ENCODE assay signal across 14 mouse cellular contexts in genomic region chr4:125855983-125856591, GRCm38 (mm10).
A peak's percentile ranks its signal among the peaks of the same experiment; 100 is the strongest.
DNase-seq lines count a peak whose midpoint lies in the region; ATAC-seq and TF ChIP-seq lines count a peak whose summit lies in the region.
"Had no signal": no experiment of that assay in that cellular context is flagged by ENCODE, and none has a peak within 500 bp of the region (broad histone marks: within the 10 kb centered on the region; RNA-seq: fewer than 3 reads in every experiment).

No protein-coding gene starts in this region.

- H3K4me3 ChIP-seq in stomach, embryonic 14.5 days (ENCODE audit: low read depth, low read length): no peak overlapping the region
- H3K4me3 ChIP-seq in stomach, postnatal 0 days (ENCODE audit: low read depth, low read length): no peak overlapping the region
- H3K4me3 ChIP-seq: erythroblast, embryonic 14.5 days; kidney, embryonic 15.5 days had no signal

- H3K9ac ChIP-seq in stomach, embryonic 14.5 days (replicated peaks; ENCODE audit: low read depth, low read length): no peak overlapping the region
- H3K9ac ChIP-seq in stomach, postnatal 0 days (ENCODE audit: low read length): no peak overlapping the region
- H3K9ac ChIP-seq: kidney, embryonic 15.5 days had no signal

- 13% methylated on average over 11 of the region's 11 CpGs for WGBS in stomach, embryonic 14.5 days
- 11% methylated on average over 11 of the region's 11 CpGs for WGBS in stomach, postnatal 0 days

- no peak for TF ChIP-seq CTCF in stomach, postnatal 0 days (IDR thresholded peaks at IDR 0.05; ENCODE audit: low read depth)

- H3K4me1 ChIP-seq in stomach, embryonic 14.5 days (ENCODE audit: control insufficient read depth, insufficient read depth, low read length): no peaks in the 10 kb centered on the region
- no peaks in the 10 kb centered on the region for H3K4me1 ChIP-seq in stomach, postnatal 0 days (replicated peaks; ENCODE audit: control insufficient read depth, insufficient read depth)

- H3K36me3 ChIP-seq in stomach, embryonic 14.5 days (ENCODE audit: control insufficient read depth, insufficient read depth, low read length): no peaks in the 10 kb centered on the region
- no peaks in the 10 kb centered on the region for H3K36me3 ChIP-seq in stomach, postnatal 0 days (ENCODE audit: control insufficient read depth, insufficient read depth, low read length)
- H3K36me3 ChIP-seq: G1E; kidney, embryonic 15.5 days had no signal

- no peak overlapping the region for H3K27ac ChIP-seq in stomach, embryonic 14.5 days (ENCODE audit: low read length)
- H3K27ac ChIP-seq in stomach, postnatal 0 days (replicated peaks): no peak overlapping the region
- H3K27ac ChIP-seq: kidney, embryonic 15.5 days had no signal

- no peak overlapping the region for H3K4me2 ChIP-seq in stomach, embryonic 14.5 days (replicated peaks; ENCODE audit: low read depth, low read length)
- no peak overlapping the region for H3K4me2 ChIP-seq in stomach, postnatal 0 days (replicated peaks; ENCODE audit: low read depth)
- H3K4me2 ChIP-seq: kidney, embryonic 15.5 days had no signal

- DNase-seq in cerebellum, adult 9-11 months: peak; percentile 11
- DNase-seq in layer of hippocampus, adult 9-11 months: peak; percentile 17
- no peak for DNase-seq in layer of hippocampus, postnatal 25 days (ENCODE audit: extremely low spot score in 1 of 2, low spot score in 1 of 2)
- DNase-seq in stomach, postnatal 0 days (ENCODE audit: low spot score): no peak
- no peak for DNase-seq in lung, postnatal 10 days
- DNase-seq in Muller cell, postnatal 12 days (ENCODE audit: inconsistent ontology term): no peak
- DNase-seq: heart, adult 11 months; lung, postnatal 14 days; thymus, postnatal 36 days had no signal

- no peaks in the 10 kb centered on the region for H3K9me3 ChIP-seq in stomach, embryonic 14.5 days (ENCODE audit: control insufficient read depth, low read depth, low read length)
- H3K9me3 ChIP-seq in stomach, postnatal 0 days (ENCODE audit: control insufficient read depth, low read length): no peaks in the 10 kb centered on the region
- H3K9me3 ChIP-seq: kidney, embryonic 15.5 days had no signal

- no peak for TF ChIP-seq EP300 in stomach, postnatal 0 days (optimal IDR thresholded peaks at IDR 0.05)

- no peaks in the 10 kb centered on the region for H3K27me3 ChIP-seq in stomach, embryonic 14.5 days (ENCODE audit: control insufficient read depth, insufficient read depth, low read length)
- H3K27me3 ChIP-seq in stomach, postnatal 0 days (ENCODE audit: control insufficient read depth, insufficient read depth, low read length): no peaks in the 10 kb centered on the region
- H3K27me3 ChIP-seq: kidney, embryonic 15.5 days had no signal

- no peak for ATAC-seq in cerebellum, adult (ENCODE audit: insufficient number of reproducible peaks, low FRiP score, low TSS enrichment)
- ATAC-seq in stomach, embryonic 14.5 days (ENCODE audit: insufficient number of reproducible peaks, insufficient read depth, low FRiP score, low read depth): peak; percentile 42; the same call in 1 of the 2 replicates
- ATAC-seq in stomach, postnatal 0 days (ENCODE audit: low FRiP score, low TSS enrichment): no peak

Comparison
In these comparisons a context has a peak if more than half of its experiments do, and no peak if none do; other contexts are left out.
1. DNase-seq: peak in cerebellum, adult 9-11 months (single experiment) and layer of hippocampus, adult 9-11 months (single experiment); none in layer of hippocampus, postnatal 25 days (0 of 2), stomach, postnatal 0 days (single experiment), lung, postnatal 10 days (single experiment) and Muller cell, postnatal 12 days (single experiment).